Mouse (Mus musculus): ENCODE measurements around the gene Scpep1.
"Not testable (repeated sequence)": the region's sequence is repeated elsewhere in the genome, so short reads cannot be mapped to it uniquely, and the experiment has no call there.

Gene Scpep1

DNA sequence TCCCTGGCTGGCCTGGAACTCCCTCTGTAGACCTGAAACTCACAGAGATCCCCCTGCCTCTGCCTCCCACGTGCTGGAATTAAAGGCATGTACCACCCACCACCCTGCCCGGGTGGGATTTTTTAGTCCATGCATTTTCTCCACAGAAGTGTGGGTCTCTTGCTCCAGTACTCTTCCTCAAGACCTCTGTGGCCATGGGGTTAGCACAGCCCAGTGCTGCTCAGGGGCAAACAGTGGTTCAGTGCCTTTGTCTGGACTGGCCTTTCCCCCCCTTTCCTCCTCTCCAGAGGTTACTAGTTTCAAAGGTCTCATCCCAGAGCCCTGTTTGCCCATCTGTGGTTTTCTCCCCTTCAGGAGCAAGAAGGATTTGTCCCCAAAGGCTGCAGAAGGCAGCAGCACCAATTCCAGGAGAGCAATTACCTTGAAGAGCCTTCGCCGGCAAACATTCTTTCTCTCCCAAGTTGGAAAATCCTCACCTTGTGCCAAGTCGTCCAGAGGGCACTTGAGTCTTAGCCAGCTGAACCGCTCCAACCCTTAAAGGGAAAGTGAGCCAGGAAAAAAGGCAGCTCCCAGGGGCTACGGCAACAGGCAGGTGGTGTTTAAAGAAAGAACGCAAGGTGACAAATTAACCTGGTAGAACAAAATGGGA lies 45.8 kb downstream of the Scpep1 start:
- DNase-seq (ENCODE audit: low spot score), result peak; percentile 87

DNA sequence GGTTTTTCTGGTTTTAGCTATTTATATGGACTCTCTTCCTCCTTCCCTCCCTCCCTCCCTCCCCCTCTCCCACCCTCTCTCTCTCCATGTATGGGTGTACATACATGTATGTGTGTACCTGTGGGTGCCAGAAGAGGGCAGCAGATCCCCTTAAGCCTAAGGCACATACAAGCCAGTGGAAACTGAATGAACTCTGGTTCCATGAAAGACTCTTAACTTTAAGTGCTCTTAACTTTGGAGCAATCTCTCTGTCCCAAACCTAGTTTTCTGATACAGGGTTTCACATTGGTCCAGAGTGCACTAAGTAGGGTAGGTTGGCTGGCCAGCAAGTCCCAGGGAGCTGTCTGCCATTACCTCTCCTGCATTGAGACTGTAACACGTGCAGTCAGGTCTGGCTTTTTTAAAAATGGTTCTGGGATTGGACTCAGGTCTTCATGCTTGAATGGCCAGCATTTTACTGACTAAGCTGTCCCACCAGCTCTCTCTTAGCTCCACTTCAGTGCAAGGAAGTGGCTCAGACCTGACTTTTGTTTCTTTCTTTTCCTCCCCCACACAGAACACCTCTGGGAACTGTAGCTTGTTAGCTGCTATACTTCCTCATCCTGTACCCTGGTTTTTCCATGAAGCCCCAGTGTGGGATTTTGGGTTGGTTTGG lies 46.6 kb downstream of the Scpep1 start:
- DNase-seq (ENCODE audit: low spot score), result peak; percentile 86

DNA sequence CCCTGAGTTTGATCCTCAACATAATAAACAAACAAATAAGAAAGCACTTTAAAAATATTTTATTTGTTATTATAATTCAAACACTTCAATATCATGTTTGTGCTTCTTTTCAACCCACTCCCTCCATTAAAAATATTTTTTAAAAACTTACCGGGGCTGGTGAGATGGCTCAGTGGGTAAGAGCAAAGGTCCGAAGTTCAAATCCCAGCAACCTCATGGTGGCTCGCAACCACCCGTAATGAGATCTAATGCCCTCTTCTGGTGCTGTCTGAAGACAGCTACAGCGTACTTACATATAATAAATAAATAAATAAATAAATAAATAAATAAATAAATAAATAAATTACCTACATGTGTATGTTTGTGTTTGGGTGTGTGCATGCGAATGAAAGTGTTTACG lies 47.4 kb downstream of the Scpep1 start:
- DNase-seq (ENCODE audit: low spot score), result no peak

DNA sequence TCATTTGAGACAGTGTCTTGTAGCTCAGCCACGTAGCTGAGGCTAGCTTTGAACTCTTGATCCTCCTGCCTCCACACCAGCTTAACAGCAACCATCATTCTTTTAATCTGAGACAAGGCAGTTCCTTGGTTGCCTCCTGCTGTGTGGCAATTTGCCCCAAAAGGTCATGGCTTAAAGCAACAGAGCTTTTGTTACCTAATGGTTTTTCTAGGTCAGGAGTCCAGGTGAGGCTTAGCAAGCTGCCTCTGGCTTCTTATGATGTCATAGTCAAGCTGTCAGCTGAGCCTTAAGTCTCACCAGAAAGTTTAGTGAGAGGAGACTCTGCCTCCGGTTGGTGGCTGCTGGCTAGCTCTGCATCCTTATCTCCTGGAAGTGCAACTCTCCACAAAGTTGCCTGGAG lies 49.6 kb downstream of the Scpep1 start:
- DNase-seq (ENCODE audit: low spot score), result no peak

DNA sequence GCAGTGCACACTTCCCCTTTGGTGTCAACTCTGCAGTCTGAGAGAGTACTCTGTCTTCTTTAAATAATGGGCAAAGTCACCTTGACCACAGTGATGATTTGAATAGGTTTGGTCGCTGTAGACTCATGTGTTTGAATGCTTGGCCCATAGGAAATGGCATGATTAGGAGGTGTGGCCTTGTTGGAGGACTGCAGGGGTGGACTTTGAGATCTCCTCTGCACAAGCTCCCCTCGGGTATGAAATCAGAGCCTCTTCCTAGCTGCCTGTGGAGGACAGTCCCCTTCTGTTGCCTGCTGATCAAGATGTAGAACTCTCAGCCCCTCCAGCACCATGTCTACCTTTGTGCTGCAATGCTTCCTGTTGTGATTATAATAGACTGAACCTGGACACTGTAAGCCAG lies 51.2 kb downstream of the Scpep1 start:
- DNase-seq (ENCODE audit: low spot score), result no peak

DNA sequence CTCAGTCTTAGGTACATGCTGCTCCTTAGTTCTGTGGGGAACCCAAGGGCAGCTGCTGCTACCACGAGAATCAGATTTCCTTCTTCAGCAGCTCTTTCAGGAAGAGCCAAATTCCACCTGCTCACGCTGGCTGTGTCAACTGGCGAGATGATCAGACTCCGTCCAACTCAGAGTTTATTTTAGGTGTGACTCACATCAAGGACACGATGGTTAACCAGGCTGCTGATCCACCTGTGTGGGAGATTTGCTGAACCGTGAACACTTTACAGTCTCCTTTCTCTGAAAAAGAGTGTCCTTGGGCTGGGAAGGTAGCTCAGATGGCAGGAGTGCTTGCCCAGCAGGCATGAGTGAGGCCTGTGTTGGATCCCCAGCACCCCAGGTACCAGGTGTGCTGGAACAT lies 52.5 kb downstream of the Scpep1 start:
- no peak for DNase-seq (ENCODE audit: low spot score)

DNA sequence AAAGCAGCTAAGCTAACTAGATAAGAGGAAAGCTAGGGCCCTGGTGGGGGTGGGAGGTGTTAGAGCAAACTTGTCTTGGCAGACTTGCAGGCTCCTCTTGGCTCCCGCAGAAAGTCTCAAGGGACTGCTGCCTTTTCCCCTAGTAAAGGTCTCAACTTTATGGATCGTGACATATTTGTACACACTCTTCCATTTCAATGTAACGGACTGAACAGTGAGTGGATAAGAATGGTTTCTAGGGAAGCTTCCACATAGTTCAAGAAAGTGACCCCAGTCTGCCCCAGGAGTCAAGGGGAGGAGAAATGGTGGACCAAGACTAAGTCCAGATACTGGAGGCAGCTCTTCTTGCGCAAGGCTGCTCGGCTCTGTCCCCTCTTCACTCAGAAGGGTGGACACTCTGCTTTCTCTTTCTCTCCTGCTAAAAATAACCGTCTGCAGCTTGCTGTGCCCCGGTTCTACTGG lies 53.9 kb downstream of the Scpep1 start:
- DNase-seq (ENCODE audit: low spot score), result peak; percentile 33

DNA sequence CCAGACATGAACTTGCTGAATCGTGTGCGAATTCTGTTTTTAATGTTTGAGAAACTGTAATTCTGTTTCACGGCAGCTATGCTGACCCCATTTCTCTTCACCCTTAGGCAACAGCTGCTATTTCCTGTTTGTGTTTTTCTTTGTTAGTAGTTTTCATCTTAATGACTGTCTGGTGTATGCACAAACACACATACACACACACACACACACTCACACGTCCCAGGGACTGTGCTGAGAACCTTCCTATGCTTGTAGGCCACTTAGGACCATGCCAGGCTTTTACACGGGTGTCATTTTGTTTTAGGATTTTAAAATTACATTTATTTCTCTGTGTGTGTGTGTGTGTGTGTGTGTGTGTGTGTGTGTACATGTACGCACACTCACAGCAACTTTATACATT lies 55.7 kb downstream of the Scpep1 start:
- no peak for DNase-seq (ENCODE audit: low spot score)

DNA sequence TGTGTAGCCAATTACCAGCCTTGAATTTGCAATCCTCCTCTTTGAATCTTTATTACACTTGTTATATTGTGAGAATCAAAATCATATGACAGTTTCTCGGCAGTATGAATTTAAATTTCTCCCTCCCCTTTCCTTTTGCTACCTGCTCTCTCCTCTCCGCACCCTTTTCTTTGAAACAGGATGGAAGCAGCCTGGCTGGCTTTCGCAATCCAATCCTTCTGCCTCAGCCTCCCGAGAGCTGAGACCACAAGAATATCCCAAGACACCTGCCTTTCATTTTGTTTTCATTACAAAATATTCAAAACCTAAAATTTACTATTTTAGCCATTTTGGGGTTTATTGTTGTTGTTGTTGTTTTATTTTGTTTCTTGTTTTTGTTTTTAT lies 56.9 kb downstream of the Scpep1 start:
- no peak for DNase-seq (ENCODE audit: low spot score)

DNA sequence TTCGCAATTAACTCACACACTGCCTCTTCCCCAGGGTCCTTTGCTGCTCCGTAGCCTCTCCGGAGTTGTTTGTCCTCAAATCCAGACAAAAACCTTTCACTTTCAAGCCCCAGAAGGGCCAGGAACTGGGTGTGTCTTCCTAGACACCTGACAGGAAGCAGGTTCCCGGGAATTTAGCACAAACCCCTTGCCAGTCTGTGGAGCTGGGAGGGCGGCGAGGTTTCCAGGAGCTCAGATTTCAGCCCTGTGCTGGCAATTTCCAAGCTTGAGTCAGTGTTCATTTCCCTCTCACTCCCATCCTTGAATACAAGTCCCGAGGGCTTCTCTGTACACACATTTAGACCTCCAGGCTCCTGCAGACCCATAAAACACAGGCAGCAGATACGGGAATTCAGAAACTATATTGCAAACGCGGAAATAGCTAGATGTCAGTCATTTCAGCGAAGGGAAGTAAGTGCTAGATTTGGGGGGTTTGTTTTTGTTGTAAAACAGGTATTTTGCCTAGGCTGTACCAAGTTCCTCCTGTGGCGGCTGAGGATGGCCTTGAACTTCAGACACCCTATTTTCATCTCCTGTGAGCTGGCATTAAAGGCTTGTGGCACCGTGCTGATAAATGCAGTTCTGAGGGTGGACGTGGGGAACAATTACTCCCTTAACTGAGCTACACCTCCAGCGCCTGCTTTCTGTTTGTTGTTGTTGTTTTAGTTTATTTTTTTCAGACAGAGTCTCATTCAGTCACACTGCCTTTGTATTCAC lies 57.5 kb downstream of the Scpep1 start:
- no peak for DNase-seq (ENCODE audit: low spot score)

DNA sequence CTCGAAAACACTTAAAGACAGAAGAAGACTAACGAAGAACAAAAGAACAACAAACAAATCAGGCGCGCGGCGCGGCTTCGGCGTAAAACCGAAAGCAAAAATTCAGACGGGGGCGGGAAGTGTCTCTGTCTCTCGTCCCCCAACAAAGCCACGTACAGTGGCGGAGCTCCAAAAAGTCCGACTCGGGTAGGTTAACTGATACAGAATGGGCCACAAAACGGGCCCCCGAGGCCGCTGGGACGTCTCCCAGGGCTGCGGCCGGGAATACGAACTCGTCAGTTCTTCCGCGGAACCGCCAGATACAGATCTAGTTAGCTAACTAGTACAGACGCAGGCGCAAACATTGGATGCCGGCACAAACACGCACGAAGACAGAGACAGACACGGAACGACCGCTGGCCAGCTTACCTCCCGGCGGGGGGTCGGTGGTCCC lies 59.4 kb downstream of the Scpep1 start:
- not testable (repeated sequence) for DNase-seq (ENCODE audit: low spot score)

DNA sequence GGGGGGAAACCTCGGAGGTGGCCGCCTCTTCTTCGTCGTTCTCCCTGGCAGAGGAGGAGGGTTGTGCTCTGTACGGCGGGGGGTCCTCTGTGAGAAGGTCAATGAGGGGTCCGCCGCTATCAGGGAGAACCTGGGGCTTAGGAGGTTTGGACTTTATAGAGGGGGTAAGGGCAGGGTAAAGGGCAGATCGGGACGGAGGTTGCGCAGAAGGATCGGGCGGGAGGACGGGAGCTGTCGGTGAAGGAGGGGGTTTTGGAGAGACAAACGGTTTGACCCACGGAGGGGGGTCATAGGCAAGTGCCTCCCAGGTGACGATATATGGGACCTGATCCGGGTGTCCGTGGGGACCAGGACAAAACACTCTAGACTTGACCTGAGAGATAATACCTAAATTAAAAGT lies 60.0 kb downstream of the Scpep1 start:
- DNase-seq (ENCODE audit: low spot score), result not testable (repeated sequence)

DNA sequence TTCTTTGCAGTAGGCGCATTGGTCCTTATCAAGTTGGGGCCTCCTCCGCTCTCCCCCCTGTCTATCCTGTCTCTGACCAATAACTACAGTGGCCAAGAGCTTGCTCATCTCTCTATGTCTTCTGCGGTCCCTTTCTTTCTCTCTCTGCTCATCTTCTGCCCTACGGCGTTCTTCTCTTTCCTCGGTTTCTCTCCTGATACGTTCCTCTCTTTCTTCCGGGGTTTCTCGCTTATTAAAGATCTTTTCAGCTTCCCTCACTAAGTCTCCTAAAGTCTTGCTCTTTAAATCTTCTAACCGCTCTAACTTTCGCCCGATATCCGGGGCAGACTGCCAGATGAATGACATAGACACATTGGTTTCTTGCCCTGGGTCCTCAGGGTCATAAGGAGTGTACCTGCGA lies 61.0 kb downstream of the Scpep1 start:
- DNase-seq (ENCODE audit: low spot score), result not testable (repeated sequence)

DNA sequence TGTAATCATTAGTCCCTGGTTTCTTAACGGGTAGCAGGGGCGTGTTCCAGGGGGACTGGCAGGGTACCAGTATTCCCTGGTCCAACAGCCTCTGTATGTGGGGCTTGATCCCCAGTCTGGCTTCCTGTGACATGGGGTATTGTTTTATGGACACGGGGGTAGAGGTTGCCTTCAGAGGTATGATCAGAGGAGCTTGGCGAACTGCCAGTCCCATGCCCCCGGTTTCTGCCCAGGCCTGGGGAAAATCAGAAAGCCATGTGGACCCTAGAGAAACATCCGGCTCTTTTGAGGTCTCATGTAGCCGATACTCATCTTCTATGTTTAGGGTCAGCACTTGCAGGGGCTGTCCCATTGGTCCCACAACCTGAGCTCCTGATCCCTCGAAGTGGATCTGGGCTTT lies 61.8 kb downstream of the Scpep1 start:
- not testable (repeated sequence) for DNase-seq (ENCODE audit: low spot score)

DNA sequence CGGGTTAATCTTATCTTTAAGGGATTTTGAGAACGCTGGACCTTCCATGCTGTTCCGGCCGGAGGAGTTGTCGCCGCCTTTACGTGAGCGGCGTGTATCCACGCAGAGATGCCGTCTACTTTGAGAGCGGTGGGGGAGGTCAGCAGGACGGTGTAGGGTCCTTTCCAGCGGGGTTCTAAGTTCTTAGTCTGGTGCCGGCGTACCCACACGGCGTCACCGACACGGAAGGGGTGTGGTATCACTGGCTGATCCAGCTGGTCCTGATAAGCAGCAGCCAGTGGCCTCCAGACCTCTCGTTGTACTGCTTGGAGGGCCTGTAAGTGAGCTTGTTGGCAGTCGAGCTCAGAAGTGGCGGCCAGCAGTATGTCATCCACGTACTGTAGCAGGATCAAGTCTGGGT lies 62.5 kb downstream of the Scpep1 start:
- DNase-seq (ENCODE audit: low spot score), result not testable (repeated sequence)

DNA sequence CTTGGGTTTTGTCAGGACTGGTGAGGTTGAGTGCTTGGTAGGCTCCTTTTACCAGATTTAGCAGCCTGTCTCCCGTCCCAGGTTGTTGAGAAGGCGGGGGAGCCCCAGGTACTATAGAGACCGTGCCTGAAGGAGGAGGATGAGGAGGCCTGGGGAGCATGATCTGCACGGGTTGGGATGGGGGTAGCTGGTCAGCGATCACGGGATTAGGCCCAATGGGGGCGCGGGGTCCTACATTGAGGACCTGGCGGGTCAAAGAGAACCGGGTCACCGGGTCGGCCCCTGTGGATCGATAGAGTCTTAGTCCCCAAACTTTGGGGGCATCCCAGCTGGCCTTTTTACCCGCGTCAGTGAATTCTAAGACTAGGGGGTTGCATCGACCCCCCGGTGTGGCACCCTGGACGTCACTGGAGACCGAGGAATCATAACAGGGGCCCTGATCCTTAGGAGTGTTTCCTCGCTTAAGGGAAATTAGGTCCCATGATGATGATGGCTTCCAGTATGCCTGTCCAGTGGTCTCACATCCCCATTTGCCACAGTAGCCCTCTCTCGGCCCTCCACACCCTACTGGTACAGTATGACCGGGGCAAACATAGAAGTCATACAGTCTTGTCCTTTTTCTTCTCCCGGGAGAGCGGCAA lies 63.2 kb downstream of the Scpep1 start:
- DNase-seq (ENCODE audit: low spot score), result not testable (repeated sequence)

DNA sequence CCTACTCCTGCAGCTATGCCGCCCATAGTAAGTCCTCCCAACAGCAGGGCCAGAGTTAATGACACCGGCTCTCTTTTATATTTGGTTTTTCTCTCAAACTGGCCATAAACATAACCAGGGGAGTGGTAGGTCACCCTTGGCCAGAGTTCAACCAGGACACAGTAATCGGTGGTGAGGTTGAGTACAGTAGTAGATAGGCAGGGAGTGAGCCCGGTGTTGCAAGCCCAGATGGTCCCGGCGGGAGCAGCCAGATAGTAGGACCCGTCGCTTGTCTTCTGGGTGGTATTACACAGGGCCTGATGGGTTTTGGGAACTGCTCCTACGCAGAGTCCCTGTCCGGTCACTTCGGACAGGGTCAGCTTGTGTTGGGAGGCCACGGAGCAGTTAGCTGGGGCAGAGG lies 63.8 kb downstream of the Scpep1 start:
- not testable (repeated sequence) for DNase-seq (ENCODE audit: low spot score)

DNA sequence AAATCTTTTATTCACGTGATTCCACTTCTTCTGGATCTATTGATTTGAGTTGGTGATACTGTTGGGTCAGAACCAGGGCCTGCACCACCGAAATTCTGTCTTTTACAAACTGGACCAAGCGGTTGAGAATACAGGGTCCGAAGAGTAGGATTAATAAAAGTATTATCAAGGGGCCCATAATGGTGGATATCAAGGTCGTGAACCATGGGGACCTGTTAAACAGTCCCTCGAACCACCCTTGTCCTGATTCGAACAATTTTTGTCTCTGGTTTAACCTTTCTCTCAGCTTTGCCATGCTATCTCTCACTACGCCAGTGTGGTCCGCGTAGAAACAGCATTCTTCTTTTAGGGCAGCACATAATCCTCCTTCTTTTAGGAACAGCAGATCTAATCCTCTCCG lies 64.4 kb downstream of the Scpep1 start:
- not testable (repeated sequence) for DNase-seq (ENCODE audit: low spot score)

DNA sequence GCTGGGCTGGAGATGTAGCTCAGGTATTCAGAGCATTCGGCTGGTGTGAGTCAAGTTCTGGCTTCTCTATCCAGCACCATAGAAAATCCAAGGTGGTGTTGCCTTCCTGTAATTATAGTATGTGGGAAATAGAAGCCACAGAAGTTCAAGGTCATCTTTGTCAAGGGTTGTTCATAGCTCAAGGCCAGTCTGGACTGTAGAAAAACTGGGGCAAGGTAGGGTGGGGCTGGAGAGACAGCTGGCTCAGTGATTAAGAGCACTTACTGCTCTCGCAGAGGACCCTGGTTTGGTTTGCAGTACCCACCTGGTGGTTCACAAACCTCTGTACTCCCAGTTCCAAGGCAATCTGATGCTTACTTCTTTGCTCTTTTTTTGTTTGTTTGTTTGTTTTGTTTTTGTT lies 66.3 kb downstream of the Scpep1 start:
- DNase-seq (ENCODE audit: low spot score), result no peak

DNA sequence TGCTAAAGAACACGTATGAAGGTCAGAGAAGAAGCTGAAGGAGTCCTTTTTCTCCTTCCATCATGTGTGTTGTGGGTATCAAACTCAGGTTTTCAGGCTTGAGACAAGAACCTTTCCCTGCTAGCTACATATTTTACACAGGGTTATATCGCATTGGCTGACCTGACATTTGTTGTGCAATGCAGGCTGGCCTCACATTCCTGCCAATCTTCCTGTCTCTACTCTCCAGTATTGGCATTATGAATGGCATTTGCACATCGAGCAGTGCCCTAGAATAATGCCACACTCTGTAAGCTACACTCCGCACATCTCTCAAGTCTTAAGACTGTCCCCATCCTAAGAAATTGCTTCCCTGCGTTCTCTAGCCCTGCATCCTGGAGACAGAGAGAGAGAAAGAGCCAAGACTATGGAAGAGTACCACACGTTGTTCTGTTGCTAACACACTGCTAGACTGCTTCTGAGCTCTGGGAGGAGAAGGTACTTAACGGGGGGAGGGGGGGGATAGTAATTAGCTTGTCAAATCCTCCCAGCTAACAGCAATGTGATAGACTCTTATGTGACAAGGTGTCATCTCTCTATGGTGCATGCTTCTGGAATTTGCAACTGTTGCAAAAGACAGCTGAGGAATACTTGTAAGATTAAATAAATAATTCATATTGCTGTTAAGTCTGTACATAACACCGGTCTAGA lies 70.7 kb downstream of the Scpep1 start:
- no peak for DNase-seq (ENCODE audit: low spot score)

DNA sequence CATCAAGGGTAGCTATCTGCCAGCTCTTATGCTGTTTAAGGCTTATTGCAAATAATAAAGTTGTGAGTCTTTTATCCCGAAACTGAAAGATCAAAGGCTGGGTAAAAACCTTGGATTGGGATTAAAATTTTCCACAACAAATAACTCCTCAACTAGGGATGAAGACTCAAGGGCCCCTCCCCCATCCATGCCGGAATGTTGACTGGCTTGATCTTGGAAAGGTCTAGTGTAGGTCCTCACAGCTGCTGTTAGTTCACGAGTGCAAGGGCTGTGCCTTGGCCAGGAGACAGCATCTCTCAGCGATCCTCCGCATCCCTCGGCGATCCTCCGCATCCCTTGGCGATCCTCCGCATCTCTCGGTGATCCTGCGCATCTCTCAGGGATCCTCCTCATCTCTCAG lies 77.3 kb downstream of the Scpep1 start:
- DNase-seq (ENCODE audit: low spot score), result no peak

Data from lung, postnatal 25 days (tissue).